Mouse (Mus musculus) brain, embryonic 14.5 days (tissue): Measurements from ENCODE around the gene Cidec. TPM values are rescaled to one million over a fixed set of nuclear protein-coding genes. Genes with fewer than 3 reads are reported as not detected.
A peak's percentile ranks its signal among the peaks of the same experiment; 100 is the strongest.

Source experiments
- DNase-seq: peaks from one replicate; pipeline ENCODE4 v3.0.0-alpha.2; 2011; ENCODE audit warnings: low read depth
- CTCF ChIP-seq: fragments of 200-500 bp; IDR thresholded peaks from 2 replicates; pipeline ENCODE4 v1.5.1; 2012; ENCODE audit warnings: inconsistent platforms, mild to moderate bottlenecking, moderate library complexity, borderline replicate concordance; ENCODE audit not compliant: insufficient read depth, insufficient read length; ENCODE audit errors: extremely low read depth
- POLR2A ChIP-seq: fragments of 200-500 bp; IDR thresholded peaks from 2 replicates; pipeline ENCODE4 v1.6.1; 2012; ENCODE audit warnings: mild to moderate bottlenecking, inconsistent platforms, borderline replicate concordance; ENCODE audit not compliant: poor library complexity, insufficient read depth, insufficient read length, severe bottlenecking; ENCODE audit errors: extremely low read depth
- polyA plus RNA-seq: library from polyadenylated mRNA; depleted of rRNA; stranded (reverse); fragments of >200 nt; gene quantifications from 2 replicates; pipeline ENCODE4 v1.2.3, GENCODE M21; 2012; rRNA removed

Cidec gene
- 0.07 and 0.16 TPM in 2 replicates for polyA plus RNA-seq

GRCm38 (mm10) chr6:113435664-113436205 lies at the start of gene Cidec:
Gene Cidec, minus strand, starts transcription at chr6:113435760.
- DNase-seq, result no peak

DNA sequence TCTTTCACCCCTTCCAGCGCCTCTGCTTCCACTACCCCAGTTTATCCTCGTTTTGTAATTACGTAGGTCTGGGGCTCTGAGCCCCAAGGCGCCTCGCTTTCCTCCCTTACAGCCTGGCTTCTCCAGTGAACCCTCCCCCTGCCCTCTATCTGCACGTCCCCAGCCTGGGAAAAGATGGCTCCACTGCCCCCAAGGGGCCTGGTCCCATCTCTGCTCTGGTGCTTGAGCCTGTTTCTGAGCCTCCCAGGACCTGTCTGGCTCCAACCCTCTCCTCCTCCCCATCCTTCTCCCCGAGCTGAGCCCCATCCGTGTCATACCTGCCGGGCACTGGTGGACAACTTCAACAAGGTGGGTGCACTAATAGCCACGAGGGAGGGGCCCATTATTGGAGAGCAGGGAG lies 48.2 kb upstream of the Cidec start:
- no peak for TF ChIP-seq POLR2A
- TF ChIP-seq CTCF, result no peak
- peak; percentile 55 for DNase-seq

More at GRCm38 (mm10) chr6:113435664-113436205, at the start of gene Cidec:
- no peak for TF ChIP-seq CTCF
- TF ChIP-seq POLR2A, result no peak

- peak; percentile 52; the same call in 1 of the 2 replicates for TF ChIP-seq POLR2A
- no peak for TF ChIP-seq CTCF
- peak; percentile 98 for DNase-seq
Measured at GRCm38 (mm10) chr6:113483100-113483615, 47.6 kb upstream of the Cidec start, which contains the start of gene Creld1. Gene Creld1, plus strand, starts transcription at chr6:113483297.

GRCm38 (mm10) chr6:113482477-113483099 lies 47.0 kb upstream of the Cidec start:
- DNase-seq, result no peak
- TF ChIP-seq CTCF (0 out of 2 replicates have a peak, but pooled peaks have one; percentile 7), POLR2A (no peak)

DNA sequence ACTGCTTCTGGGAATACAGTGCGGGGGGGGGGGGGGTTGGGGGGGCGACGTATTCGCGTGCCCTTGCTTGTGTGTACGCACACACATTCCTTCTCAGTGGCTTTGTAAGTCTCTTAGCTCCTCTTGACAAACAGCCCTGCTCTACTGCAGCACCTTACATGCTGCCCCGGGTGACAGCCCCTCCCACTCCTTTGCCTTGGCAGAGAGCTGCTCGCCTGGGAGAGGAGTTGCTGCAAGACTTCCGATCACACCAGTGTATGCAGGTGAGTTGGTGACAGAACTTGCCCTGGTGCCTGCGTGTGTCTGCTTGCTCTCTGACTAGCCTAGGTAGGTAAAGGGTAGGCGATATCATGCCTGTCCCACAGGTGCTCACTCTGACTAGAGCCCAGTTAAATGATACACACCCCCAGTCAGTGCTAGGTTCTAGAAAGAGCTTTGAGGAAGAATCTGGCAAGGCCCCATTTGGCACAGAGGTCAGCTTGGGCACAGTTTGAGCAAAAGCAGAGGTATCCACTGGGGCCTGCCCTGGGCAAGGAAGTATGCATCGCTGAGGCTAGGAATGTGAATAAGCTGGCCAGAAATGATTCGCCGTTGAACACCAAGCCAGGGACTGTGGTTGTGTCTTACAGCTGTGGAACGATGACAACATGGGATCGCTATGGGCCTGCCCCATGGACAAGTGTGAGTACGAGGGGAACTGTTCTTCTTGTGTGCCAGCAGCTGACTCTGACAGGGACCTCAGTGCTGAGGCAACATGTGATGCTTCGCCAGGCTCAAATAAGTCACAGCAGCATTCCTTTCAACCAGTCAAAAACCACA lies 45.2 kb upstream of the Cidec start:
- DNase-seq, result no peak

GRCm38 (mm10) chr6:113478906-113479305 lies 43.3 kb upstream of the Cidec start:
- no peak for DNase-seq
- TF ChIP-seq POLR2A, result no peak
- TF ChIP-seq CTCF, result no peak

More for the DNA sequence above, 45.2 kb upstream of the Cidec start:
- TF ChIP-seq POLR2A (no peak), CTCF (no peak)

DNA sequence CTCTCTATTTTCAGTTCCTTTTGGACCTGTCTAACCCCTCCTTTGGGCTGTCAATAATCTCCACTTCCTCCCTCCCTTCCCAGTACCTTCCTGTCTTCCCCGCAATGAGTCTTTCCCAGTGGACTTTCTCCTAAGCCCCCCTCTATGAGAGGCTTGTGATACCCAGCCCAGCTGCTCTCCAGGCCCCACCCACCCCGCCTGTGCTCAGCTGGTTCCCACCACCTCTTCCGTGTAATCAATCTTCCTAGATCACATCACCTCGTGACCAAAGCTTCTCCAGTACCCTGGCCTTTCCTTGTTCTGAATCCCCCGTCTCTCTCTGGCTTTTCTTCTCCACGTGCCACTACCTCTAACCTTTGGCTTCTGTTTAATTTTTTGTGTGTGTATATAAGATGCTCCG lies 41.8 kb upstream of the Cidec start:
- DNase-seq, result no peak
- TF ChIP-seq POLR2A (no peak), CTCF (no peak)

DNA sequence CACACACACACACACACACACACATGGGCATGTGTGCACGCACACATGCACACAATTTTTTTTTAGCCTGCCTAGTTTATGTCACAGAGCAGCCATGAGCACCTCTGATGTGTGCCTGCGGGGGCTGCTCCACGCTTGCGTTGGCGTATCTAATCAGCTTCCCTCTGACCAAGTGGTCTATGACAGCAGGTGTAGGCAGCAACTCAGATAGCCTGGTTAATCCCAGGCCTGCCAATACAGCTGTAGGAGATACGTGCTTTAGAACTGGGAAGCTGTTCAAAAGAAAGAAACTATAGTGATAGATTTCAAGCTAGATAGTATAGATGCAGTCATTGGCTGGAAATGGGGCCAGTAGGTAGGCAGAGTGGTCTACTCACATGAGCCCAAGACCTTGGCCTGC lies 38.2 kb upstream of the Cidec start:
- DNase-seq, result no peak
- TF ChIP-seq POLR2A, result no peak
- TF ChIP-seq CTCF, result no peak

GRCm38 (mm10) chr6:113473246-113473645 lies 37.7 kb upstream of the Cidec start:
- TF ChIP-seq CTCF, result no peak
- no peak for DNase-seq

DNA sequence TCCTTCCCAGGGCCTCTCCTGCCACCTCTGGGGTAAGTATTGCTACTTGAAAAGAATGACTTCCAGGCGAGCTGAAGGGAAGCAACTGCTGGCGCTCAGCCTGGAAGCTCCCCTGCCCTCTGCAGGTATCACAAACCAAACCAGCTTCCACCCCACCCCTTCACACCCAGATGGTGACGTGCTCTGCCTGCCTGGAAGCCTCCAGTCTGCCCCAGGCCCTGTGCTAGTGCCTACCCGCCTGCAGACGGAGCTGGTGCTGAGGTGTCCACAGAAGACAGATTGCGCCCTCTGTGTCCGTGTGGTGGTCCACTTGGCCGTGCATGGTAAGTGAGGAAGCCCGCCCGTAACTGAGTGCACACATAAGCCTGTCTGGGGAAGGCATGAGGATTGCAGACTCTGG lies 36.5 kb upstream of the Cidec start:
- DNase-seq, result no peak
- TF ChIP-seq POLR2A (no peak), CTCF (no peak)

GRCm38 (mm10) chr6:113471297-113471936 lies 35.9 kb upstream of the Cidec start, which contains the start of gene Il17rc:
Gene Il17rc, plus strand, starts transcription at chr6:113471427.
- no peak for DNase-seq

GRCm38 (mm10) chr6:113469432-113469831 lies 33.9 kb upstream of the Cidec start:
- DNase-seq, result peak; percentile 77
- TF ChIP-seq POLR2A, result no peak
- TF ChIP-seq CTCF, result peak; percentile 81

More at GRCm38 (mm10) chr6:113471297-113471936, 35.9 kb upstream of the Cidec start, which contains the start of gene Il17rc:
- TF ChIP-seq POLR2A, result no peak
- no peak for TF ChIP-seq CTCF

- DNase-seq, result peak; percentile 69
- no peak for TF ChIP-seq POLR2A
- TF ChIP-seq CTCF, result peak; percentile 81
Measured at GRCm38 (mm10) chr6:113469021-113469420, 33.5 kb upstream of the Cidec start.

GRCm38 (mm10) chr6:113468512-113468911 lies 33.0 kb upstream of the Cidec start:
- TF ChIP-seq POLR2A (no peak), CTCF (no peak)
- no peak for DNase-seq
